Mouse (Mus musculus) forebrain, embryonic 10.5 days (tissue): ENCODE data around the gene Klhl15. TPM values are rescaled to one million over a fixed set of nuclear protein-coding genes. Genes with fewer than 3 reads are reported as not detected.
"Not testable (repeated sequence)": the region's sequence is repeated elsewhere in the genome, so short reads cannot be mapped to it uniquely, and the experiment has no call there.

ENCODE experiments used
- DNase-seq: peaks from one replicate; pipeline ENCODE4 v3.0.0-alpha.2; 2017; ENCODE audit warnings: low spot score; ENCODE audit errors: extremely low spot score
- H3K27ac ChIP-seq: fragments of 300-500 bp; sonication (generic); 2 replicates; pipeline ENCODE4 v1.5.1; 2016; ENCODE audit warnings: mild to moderate bottlenecking
- H3K27me3 ChIP-seq: fragments of 300-500 bp; sonication (generic); 2 replicates; pipeline ENCODE4 v1.6.1; 2016; ENCODE audit warnings: mild to moderate bottlenecking; ENCODE audit not compliant: poor library complexity, severe bottlenecking
- H3K36me3 ChIP-seq: fragments of 300-500 bp; sonication (generic); replicated peaks from 2 replicates; pipeline ENCODE4 v1.6.1; 2016; ENCODE audit warnings: mild to moderate bottlenecking, moderate library complexity
- H3K4me1 ChIP-seq: fragments of 300-500 bp; sonication (generic); 2 replicates; pipeline ENCODE4 v1.6.1; 2016
- H3K4me3 ChIP-seq: fragments of 300-500 bp; sonication (generic); 2 replicates; pipeline ENCODE4 v1.5.1; 2016; ENCODE audit warnings: mild to moderate bottlenecking, moderate library complexity
- H3K9me3 ChIP-seq: fragments of 300-500 bp; sonication (generic); 2 replicates; pipeline ENCODE4 v1.6.1; 2016; ENCODE audit warnings: mild to moderate bottlenecking, moderate library complexity
- WGBS: fragments of 180-500 bp; shearing (Covaris S2); methylation state at CpG from one replicate; pipeline ENCODE4 v1.1.7; 2016; 5-methylcytosine and 5-hydroxymethylcytosine counted together
- polyA plus RNA-seq: library from polyadenylated mRNA; unstranded; fragments of >200 nt; fragmentation: Nextera tagmentation; extraction: Ambion mirVana; gene quantifications from 2 replicates; pipeline ENCODE4 v1.2.1, GENCODE M21; 2016

Gene Klhl15
- 7.8 and 8.1 TPM in 2 replicates for polyA plus RNA-seq

DNA sequence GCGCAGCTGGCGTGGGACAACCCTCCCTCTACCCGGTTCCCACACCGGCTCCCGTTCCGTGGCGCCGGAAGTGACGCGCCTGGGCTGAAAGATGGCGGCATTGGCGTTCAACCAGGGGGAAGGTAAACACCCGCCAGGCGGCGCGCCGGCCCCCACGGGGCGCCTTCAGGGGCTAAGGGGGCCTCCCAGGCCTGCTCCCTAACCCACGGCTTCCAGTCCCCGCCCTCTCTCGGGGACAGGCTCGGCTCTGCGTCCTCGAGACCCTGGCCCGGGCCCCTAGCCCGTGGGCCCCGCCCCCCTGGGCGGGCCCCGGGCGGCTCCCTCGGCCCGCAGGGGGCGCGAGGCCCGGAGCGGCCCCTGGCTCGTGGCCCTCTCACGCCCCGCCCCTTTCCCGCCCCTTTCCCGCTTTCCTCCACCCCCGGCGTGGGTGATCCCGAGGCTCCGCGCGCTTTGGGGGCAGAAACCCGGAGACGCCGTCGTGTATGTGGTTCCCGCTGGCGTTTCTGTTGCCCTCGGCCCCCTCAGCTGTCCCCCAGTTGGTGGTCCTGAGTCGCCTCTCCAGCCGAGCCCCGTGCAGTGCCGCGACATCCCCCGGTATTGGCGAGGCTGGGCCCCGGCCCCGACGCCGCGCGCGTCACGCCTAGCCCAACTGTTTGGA is at the start of gene Klhl15:
Klhl15 (plus strand) TSS at position 68 of the 658 bp plus-strand sequence.
- H3K9me3 ChIP-seq: no peaks in the 10 kb centered on the region

DNA sequence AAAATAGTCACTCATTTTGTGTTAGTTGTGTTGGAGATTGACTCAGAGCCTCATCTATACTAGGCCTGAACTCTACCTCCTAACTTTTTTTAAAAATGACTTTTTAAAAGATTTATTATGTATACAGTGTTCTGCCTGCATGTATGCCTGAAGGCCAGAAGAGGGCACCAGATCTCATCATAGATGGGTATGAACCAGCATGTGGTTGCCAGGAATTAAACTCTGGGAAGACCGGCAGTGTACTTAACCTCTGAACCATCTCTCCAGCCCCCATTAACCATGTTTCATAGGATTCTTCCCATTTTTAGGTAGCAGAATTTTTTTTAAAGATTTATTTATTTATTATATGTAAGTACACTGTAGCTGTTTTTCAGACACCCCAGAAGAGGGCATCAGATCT is 49.2 kb upstream of the Klhl15 start:
- no peak for DNase-seq
- H3K4me1 ChIP-seq: peaks cover 6% of the 10 kb centered on the region
- H3K27ac ChIP-seq: no peak overlapping the region
- WGBS: 80% methylated on average over 1 of the region's 1 CpGs
- H3K36me3 ChIP-seq: no peaks in the 10 kb centered on the region
- H3K27me3 ChIP-seq: peaks cover 64% of the 10 kb centered on the region
- H3K4me3 ChIP-seq: no peak overlapping the region
- no peaks in the 10 kb centered on the region for H3K9me3 ChIP-seq

More for the DNA sequence above, at the start of gene Klhl15:
- H3K4me1 ChIP-seq: no peaks in the 10 kb centered on the region
- peak within 1 kb of the TSS; percentile 67 for H3K4me3 ChIP-seq
- H3K27me3 ChIP-seq: peaks cover 100% of the 10 kb centered on the region
- 5% methylated on average over 51 of the region's 70 CpGs for WGBS
- H3K36me3 ChIP-seq: no peaks in the 10 kb centered on the region
- peak; percentile 79 for DNase-seq
- peak within 1 kb of the TSS; percentile 91 for H3K27ac ChIP-seq

DNA sequence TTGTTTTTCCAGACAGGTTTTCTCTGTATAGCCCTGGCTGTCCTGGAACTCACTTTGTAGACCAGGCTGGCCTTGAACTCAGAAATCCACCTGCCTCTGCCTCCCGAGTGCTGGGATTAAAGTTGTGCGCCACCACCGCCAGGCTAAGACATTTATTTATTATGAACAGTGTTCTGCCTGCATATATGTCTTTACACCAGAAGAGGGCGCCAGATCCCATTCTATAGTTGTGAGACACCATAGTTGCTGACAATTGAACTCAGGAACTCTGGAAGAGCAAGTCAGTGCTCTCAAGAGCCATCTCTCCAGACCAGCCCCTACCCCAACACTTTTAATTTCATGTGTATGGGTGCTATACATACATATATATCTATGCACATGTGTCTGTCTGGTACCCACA is 40.5 kb upstream of the Klhl15 start:
- 72% methylated on average over 4 of the region's 4 CpGs for WGBS
- H3K4me1 ChIP-seq, H3K9me3 ChIP-seq, H3K27ac ChIP-seq, H3K27me3 ChIP-seq, H3K4me3 ChIP-seq, DNase-seq: not testable (repeated sequence)
- peaks cover 82% of the 10 kb centered on the region for H3K36me3 ChIP-seq

DNA sequence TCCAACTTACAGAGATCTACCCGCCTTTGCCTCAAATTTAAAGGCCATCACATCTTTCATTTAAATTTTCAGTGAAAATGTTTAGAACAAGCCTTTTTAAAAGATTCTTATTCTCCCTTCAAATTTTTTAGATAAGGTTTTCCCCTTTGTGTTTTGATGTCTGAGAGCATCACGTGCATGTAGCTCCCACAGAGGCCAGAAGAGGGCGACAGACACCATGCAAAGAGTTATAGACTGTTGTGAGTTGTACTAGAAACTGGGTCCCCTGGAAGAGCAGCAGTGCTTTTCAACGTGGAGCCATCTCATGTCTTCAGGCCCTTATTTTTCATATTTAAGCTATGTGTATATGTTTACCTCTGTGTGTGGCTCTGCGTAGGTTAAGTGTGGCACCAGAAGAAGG is 36.6 kb upstream of the Klhl15 start:
- Histone ChIP-seq H3K9me3 (no peaks in the 10 kb centered on the region), H3K4me1 (no peaks in the 10 kb centered on the region), H3K4me3 (no peak overlapping the region), H3K27me3 (no peaks in the 10 kb centered on the region), H3K36me3 (peaks cover 100% of the 10 kb centered on the region), H3K27ac (no peak overlapping the region)
- no peak for DNase-seq
- WGBS: 83% methylated on average over 5 of the region's 5 CpGs

DNA sequence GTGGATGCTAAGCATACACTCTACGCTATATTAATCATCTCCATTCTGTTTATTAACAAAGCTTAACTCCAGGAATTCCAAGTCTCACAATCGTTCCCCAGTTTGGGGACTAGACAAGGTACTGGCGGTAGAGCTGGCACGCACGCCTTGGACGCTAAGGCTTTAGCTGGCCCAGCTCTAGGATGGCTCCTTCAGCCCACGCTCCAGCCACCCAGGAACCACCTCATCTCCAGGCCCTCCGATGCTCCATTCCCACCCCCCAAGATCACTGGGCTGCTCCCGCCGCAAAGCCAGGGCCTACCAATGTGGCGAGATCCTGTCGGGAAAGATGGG is 22.2 kb upstream of the Klhl15 start:
- Histone ChIP-seq H3K9me3 (no peaks in the 10 kb centered on the region), H3K4me3 (peak overlapping the region; percentile 79), H3K4me1 (peaks cover 10% of the 10 kb centered on the region; the same call in 1 of the 2 replicates), H3K27me3 (no peaks in the 10 kb centered on the region), H3K36me3 (peaks cover 39% of the 10 kb centered on the region), H3K27ac (peak overlapping the region; percentile 90)
- DNase-seq: no peak
- WGBS: 0% methylated on average over 12 of the region's 12 CpGs

DNA sequence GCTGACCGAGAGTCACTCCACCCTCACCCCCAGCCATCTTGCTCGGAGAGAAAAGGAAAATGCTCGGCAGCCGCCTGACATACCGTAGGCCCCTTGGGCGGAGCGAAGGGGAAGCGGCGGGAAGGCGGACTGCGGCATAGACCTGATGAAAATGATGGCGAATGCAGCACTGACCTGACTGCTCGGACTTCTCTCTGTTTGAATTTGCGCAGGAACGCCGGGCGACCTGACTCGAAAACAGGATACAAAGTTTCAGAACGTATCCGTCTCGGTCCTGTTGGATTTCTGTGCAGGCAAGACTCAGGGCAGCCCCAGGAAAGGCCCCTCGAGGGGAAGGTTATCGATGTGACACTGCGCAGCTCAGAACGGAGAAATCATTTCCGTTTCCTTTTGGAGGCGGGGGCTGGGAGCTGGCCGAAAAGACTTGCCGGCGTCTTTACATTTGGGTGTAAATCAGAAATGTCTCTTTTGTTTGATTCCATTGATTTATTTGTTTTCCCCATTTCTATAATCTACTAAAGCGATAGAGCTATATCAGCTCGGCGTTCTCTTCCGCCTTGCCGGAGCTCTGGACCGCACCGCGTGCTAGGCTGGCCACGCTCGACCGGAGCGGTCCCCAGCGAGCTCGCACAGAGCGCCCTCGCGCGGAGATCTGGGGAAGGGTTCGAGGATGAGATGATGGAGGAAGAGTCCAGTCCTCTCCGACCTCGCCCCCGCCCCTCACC is 21.6 kb upstream of the Klhl15 start, which contains the start of gene Eif2s3x:
Eif2s3x (minus strand) TSS at position 266 of the 725 bp plus-strand sequence.
- Histone ChIP-seq H3K4me1 (peaks cover 10% of the 10 kb centered on the region; the same call in 1 of the 2 replicates), H3K4me3 (peak within 1 kb of the TSS; percentile 79), H3K9me3 (no peaks in the 10 kb centered on the region), H3K27ac (peak within 1 kb of the TSS; percentile 90), H3K36me3 (peaks cover 34% of the 10 kb centered on the region), H3K27me3 (no peaks in the 10 kb centered on the region)
- WGBS: under 1% methylated on average over 52 of the region's 52 CpGs
- peak; percentile 83 for DNase-seq

DNA sequence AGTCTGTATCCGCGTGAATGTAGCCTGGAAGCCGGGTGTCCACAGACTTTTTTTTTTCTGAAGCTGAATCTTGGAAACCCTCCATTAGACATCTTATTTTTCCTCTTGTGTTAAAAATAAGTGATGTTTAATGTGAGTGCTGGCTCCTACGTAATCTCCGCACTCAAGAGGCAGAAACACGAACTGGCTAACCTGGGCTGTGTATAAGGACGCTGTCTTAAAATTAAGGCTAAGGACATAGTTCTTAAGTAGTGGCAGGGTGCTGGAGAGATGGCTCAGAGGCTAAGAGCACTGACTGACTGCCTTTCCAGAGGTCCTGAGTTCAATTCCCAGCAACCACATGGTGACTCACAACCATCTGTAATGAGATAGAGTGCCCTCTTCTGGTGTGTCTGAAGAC is 21.0 kb upstream of the Klhl15 start:
- peak overlapping the region; percentile 90; the same call in 1 of the 2 replicates for H3K27ac ChIP-seq
- H3K4me1 ChIP-seq: peaks cover 10% of the 10 kb centered on the region; the same call in 1 of the 2 replicates
- H3K9me3 ChIP-seq: no peaks in the 10 kb centered on the region
- H3K36me3 ChIP-seq: peaks cover 27% of the 10 kb centered on the region
- H3K27me3 ChIP-seq: no peaks in the 10 kb centered on the region
- H3K4me3 ChIP-seq: peak overlapping the region; percentile 79
- 21% methylated on average over 7 of the region's 7 CpGs for WGBS
- no peak for DNase-seq

DNA sequence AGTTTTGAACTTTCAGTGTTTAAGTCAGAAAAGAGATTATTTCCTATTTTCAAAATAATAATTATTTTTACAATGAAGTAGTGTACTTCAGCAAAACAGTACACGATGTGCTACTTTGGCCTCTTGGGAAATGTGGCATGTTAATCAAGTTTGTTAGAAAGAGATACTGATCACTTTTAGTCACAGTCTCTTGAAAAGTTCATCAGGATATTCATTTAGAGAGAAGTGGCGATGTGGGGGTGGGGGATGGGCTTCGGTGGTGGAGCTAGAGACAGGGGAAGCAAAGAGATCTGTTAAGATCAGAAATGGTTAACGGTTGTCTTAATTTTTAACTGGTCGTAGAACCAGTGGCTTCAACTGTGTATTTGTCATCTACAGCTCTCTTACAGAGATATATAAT is 967 bp upstream of the Klhl15 start:
- Histone ChIP-seq H3K27me3 (peaks cover 96% of the 10 kb centered on the region), H3K4me3 (peak overlapping the region; percentile 67)
- WGBS: 49% methylated on average over 5 of the region's 5 CpGs

DNA sequence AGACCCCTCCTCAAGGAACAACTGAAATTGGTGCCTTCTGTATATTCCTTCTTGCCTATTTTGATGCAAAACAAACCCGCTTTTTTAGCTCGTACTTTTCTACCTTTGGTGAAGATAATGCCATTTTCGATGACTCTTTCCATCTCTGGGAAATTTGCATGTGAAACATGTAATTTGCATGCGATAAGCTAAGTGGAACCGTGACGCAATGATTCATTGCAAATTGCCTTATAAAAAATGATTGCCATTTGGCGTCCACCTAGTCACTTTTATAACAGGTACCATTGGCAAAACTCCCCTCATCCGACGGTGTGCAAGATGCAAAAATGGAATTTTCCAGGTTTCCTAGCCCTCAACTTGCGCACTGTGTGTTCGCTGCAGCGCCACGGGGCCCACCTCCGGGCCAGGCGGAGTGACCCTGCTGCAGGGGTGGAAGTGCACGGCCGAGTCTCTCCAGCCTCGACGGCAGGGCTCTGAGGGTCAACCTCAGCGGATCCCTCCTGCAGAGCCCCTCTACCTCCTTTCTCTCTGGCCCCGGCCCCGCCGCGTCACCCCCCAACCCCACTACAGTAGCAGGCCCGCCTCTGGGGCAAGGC is 365 bp upstream of the Klhl15 start:
- 15% methylated on average over 23 of the region's 25 CpGs for WGBS
- Histone ChIP-seq H3K27me3 (peaks cover 98% of the 10 kb centered on the region), H3K27ac (peak overlapping the region; percentile 91), H3K36me3 (no peaks in the 10 kb centered on the region), H3K4me3 (peak overlapping the region; percentile 67), H3K9me3 (no peaks in the 10 kb centered on the region), H3K4me1 (no peaks in the 10 kb centered on the region)
- DNase-seq: no peak

More for the DNA sequence above, 967 bp upstream of the Klhl15 start:
- no peaks in the 10 kb centered on the region for H3K4me1 ChIP-seq
- no peaks in the 10 kb centered on the region for H3K36me3 ChIP-seq
- no peak for DNase-seq
- H3K27ac ChIP-seq: no peak overlapping the region
- no peaks in the 10 kb centered on the region for H3K9me3 ChIP-seq

DNA sequence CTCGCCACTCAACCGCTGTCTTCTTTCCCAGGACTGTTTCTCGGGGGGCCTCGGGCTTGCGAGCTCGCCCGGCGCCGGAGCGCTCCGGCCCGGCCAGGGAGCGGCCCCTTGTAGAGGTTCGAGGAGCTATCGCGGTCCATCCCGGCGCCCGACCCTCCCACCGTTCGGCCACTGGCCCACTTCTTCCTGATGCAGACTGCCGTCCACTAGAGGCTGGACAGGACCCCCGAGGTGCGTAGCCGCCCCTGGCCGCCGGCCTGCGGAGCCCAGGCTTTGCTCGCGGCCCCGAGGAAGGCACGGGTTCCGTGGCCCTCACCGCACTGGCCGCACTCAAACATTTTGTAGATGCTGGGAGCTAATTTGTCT is 774 bp downstream of the Klhl15 start:
- DNase-seq: no peak
- Histone ChIP-seq H3K4me1 (no peaks in the 10 kb centered on the region), H3K27me3 (peaks cover 100% of the 10 kb centered on the region), H3K36me3 (no peaks in the 10 kb centered on the region), H3K9me3 (no peaks in the 10 kb centered on the region), H3K27ac (peak overlapping the region; percentile 91), H3K4me3 (peak overlapping the region; percentile 67)
- 11% methylated on average over 35 of the region's 35 CpGs for WGBS

DNA sequence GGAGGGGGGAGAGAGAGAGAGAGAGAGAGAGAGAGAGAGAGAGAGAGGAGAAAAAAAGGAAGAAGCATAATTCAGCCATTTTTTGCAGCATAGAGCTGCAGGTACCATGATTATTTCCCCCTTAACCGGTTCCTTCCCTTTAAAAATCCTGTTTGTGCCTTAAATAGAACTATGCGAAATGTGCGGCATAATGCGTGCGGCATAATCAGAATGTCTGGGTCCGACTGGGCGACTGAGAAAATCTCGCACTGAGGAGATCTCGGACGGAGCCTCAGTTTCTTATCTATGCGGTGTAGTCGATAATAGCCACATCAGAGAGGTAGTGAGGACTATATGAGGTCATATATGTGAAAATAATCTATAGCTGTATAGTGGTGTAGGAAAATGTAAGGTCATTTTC is 1.2 kb downstream of the Klhl15 start:
- peak overlapping the region; percentile 67 for H3K4me3 ChIP-seq
- H3K27me3 ChIP-seq: peaks cover 99% of the 10 kb centered on the region
- no peak for DNase-seq
- no peaks in the 10 kb centered on the region for H3K4me1 ChIP-seq
- peak overlapping the region; percentile 91 for H3K27ac ChIP-seq
- no peaks in the 10 kb centered on the region for H3K9me3 ChIP-seq
- no peaks in the 10 kb centered on the region for H3K36me3 ChIP-seq
- WGBS: 28% methylated on average over 12 of the region's 12 CpGs

DNA sequence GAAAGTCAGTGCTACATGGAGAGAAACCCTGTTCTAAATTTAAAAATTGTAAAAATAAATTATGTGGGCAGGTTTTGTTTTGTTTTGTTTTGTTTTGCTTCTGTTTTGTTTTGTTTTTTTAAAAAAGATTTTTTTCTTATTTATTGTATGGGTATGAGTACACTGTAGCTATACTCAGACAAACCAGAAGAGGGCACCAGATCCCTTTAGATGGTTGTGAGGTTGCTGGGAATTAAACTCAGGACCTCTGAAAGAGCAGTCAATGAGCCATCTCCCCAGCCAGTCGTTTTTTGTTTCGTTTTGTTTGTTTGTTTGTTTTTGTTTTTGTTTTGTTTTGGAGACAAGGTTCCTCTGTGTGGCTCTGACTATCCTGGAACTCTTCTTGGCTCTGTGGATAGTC is 54.5 kb downstream of the Klhl15 start:
- peak; percentile 15 for DNase-seq
- no peaks in the 10 kb centered on the region for H3K36me3 ChIP-seq
- no peaks in the 10 kb centered on the region for H3K9me3 ChIP-seq
- 17% methylated on average over 2 of the region's 2 CpGs for WGBS
- H3K4me3 ChIP-seq: no peak overlapping the region
- no peaks in the 10 kb centered on the region for H3K4me1 ChIP-seq
- H3K27ac ChIP-seq: no peak overlapping the region
- H3K27me3 ChIP-seq: peaks cover 83% of the 10 kb centered on the region

DNA sequence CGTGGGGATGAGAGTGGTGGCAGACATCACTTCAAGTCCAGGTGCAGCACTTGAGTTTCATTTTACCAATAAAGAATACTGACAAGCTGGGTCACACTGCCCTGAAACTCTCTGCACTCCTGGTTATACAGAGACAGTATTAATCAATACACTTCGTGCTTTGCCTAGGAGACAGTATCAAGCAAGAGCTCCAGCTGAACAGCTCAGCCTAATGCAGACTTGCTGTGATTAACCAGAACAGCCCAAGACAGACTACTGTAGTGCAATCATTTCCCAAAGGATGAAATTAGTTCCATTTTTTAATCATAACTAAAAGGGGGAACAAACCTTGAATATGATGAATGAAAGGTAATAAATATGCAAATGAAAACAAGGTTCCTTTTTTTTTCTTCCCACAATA is 68.5 kb downstream of the Klhl15 start:
- no peak for DNase-seq
- Histone ChIP-seq H3K27ac (no peak overlapping the region), H3K4me3 (no peak overlapping the region), H3K4me1 (no peaks in the 10 kb centered on the region), H3K36me3 (no peaks in the 10 kb centered on the region), H3K27me3 (peaks cover 89% of the 10 kb centered on the region), H3K9me3 (no peaks in the 10 kb centered on the region)
- WGBS: 73% methylated on average over 2 of the region's 2 CpGs
